In the genomic region with DNA sequence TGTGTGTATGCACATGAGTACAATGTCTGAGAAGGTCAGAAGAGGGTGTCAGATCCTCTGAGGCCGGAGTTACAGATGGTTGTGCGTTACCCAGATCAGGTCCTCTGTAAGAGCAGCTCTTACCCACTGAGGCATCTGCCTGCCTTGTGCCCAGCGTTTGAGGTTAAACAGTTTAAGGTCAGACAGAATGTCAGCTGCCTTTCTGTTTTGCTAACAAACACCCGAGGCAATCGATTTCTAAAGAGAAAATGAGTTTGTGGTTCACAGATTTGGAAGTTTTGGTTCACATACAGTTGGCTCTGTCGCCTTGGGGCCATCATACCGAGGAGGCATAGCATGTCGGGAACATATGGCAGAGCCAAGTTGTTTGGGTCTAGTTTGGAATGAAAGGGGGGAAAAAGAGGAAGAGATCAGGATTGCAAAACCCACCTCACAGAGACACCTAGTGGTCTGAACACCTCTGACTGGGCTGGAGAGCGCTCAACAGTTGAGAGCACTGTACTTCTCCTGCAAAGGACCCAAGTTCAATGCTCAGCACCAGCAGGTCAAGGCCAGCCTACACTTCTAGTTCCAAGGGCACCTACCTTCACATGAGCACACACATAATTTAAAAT, we compare ENCODE assay signal across 1 mouse cellular context.
TF ChIP-seq lines count a peak whose summit lies in the region.

No protein-coding gene starts in this region.

TF ChIP-seq in MEL, 35 proteins besides CTCF, POLR2A, EP300 and RAD21 (continued from another document):
- TF ChIP-seq NRF1 (IDR thresholded peaks at IDR 0.05; ENCODE audit: insufficient read depth, low read depth, low read length, poor library complexity, severe bottlenecking): no peak
- TF ChIP-seq UBTF (IDR thresholded peaks at IDR 0.05; ENCODE audit: borderline replicate concordance, insufficient read depth, low read depth, low read length): no peak
- TF ChIP-seq HCFC1 (IDR thresholded peaks at IDR 0.05; ENCODE audit: low read depth, low read length): no peak
- TF ChIP-seq RCOR1 (IDR thresholded peaks at IDR 0.05; ENCODE audit: low read depth, low read length): no peak
- no peak for TF ChIP-seq MAX (IDR thresholded peaks at IDR 0.05; ENCODE audit: low read length)
- no peak for TF ChIP-seq NELFE (IDR thresholded peaks at IDR 0.05; ENCODE audit: low read depth, low read length)
- TF ChIP-seq USF2 (IDR thresholded peaks at IDR 0.05; ENCODE audit: borderline replicate concordance in 1 of 2, insufficient read depth in 1 of 2, low read depth in 1 of 2, low read length in 2 of 2): no peak
- no peak for TF ChIP-seq MEF2A (IDR thresholded peaks at IDR 0.05; ENCODE audit: extremely low read depth, insufficient replicate concordance, low read depth, low read length, poor library complexity, severe bottlenecking)
- TF ChIP-seq POLR2AphosphoS5 (IDR thresholded peaks at IDR 0.05; ENCODE audit: borderline replicate concordance, low read depth, low read length): no peak
- no peak for TF ChIP-seq ZMIZ1 (IDR thresholded peaks at IDR 0.05; ENCODE audit: low read depth, low read length)
- TF ChIP-seq POLR2AphosphoS2 (IDR thresholded peaks at IDR 0.05; ENCODE audit: low read length): no peak
- TF ChIP-seq SMC3 (IDR thresholded peaks at IDR 0.05; ENCODE audit: low read depth, low read length): peak; percentile 32; the same call in 1 of the 2 replicates
TF ChIP-seq in MEL: peak in this region for 2.
